Mouse (Mus musculus): Measurements from ENCODE around the gene C1ra. TPM values are rescaled to one million over a fixed set of nuclear protein-coding genes. Genes with fewer than 3 reads are reported as not detected.
"Not testable (repeated sequence)": the region's sequence is repeated elsewhere in the genome, so short reads cannot be mapped to it uniquely, and the experiment has no call there.

The C1ra gene
- polyA plus RNA-seq, 1 experiment: 0.22 TPM

DNA sequence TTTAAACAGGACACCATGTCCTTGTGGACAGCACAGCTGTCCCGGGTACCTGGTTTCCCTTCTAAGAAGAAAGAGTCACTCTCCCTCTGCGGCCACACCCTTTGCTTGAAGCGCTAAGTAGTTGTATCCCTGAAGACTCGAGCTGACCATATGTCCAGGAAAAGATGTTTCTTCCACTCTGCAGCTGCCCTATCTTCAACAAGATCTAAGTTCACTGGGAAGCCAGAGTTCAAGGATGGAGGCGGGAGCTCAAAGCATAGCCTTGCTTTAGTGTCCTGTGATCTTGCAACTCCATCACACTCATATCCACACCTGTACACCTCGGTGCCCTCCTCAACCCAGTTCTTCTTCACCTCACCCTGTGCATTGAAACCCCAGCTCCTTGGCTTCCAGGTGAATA lies 269 bp upstream of the C1ra start:
- TF ChIP-seq POLR2A (IDR thresholded peaks at IDR 0.05; ENCODE audit: borderline replicate concordance, extremely low read depth, insufficient read depth, insufficient read length, poor library complexity, severe bottlenecking) (no peak), CTCF (IDR thresholded peaks at IDR 0.05; ENCODE audit: borderline replicate concordance, extremely low read depth, insufficient read depth, insufficient read length) (no peak)
- DNase-seq (ENCODE audit: low read depth): no peak

DNA sequence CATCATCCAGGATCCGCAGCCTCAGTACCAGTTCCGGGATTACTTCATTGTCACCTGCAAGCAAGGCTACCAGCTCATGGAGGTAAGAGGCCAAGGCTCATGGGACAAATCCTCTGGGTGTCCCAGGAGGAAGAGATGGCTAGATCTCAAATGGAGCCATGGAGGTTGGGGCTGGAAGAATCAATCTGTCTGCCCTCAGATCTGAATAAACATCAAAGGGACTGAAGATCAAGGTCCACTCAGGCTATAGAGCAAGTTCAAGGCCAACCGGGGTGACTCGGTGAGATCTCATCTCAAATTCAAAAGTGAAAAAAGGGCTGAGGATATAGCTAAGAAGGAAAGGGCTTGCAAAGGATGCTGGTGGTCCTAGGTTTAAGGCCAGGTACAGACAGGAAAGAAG lies 5.5 kb downstream of the C1ra start:
- DNase-seq (ENCODE audit: low read depth): not testable (repeated sequence)

DNA sequence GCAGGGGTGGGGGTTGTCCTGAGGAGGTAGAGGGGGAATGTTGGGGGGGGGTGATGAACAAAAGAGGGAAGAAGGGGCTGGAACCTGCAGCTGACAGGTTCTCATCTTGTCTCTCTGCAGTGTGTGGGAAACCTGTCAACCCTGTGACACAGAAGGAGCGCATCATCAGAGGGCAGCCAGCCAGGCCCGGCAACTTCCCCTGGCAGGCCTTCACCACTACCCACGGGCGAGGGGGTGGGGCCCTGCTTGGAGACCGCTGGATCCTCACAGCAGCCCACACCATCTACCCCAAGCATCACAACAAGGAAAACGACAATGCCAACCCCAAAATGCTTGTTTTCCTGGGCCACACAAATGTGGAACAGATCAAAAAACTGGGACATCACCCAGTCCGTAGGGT lies 9.9 kb downstream of the C1ra start:
- not testable (repeated sequence) for DNase-seq (ENCODE audit: low read depth)

DNA sequence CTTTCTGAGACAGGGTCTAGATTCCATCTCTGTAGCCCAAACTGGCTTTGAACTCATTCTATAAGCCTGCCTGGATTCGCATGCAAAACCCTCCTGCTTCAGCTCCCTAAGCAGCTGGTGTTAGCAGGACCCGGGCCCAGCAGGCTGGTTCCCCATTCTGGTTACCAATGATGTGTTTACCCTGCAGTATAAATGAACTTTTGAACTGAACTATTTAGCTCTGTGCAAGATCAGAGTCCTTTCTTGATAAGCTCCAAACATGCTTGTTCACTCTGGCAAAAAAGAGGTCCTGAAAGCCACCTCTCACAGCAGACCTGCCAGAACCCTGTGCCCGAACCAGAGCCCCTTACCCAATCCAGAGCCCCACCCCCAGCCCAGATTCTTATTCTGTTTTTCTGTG lies 15.7 kb downstream of the C1ra start:
- DNase-seq (ENCODE audit: low read depth): no peak
- no peak for TF ChIP-seq CTCF (IDR thresholded peaks at IDR 0.05; ENCODE audit: borderline replicate concordance, extremely low read depth, insufficient read depth, insufficient read length)
- no peak for TF ChIP-seq POLR2A (IDR thresholded peaks at IDR 0.05; ENCODE audit: borderline replicate concordance, extremely low read depth, insufficient read depth, insufficient read length, poor library complexity, severe bottlenecking)

DNA sequence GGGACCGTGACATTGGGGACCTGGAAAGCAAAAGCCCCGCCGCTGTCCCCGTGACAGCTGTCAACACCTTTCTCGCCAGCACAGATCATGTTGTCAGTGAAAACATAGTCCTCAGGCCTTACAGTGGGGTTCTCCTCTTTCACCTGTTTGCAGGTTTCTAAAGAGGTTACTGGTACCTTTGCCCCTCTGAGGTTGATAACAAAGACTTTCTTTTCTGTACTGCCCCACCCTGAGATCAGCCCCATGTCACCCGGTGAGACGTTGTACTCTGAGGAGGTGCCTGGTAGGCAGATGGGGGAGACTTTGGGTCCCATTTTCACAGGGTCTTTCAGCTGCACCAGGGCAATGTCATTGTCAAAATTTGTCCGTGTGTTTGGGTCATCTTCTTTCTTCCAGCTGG lies 18.9 kb downstream of the C1ra start:
- DNase-seq (ENCODE audit: low read depth): no peak
- TF ChIP-seq CTCF (IDR thresholded peaks at IDR 0.05; ENCODE audit: borderline replicate concordance, extremely low read depth, insufficient read depth, insufficient read length) (no peak), POLR2A (IDR thresholded peaks at IDR 0.05; ENCODE audit: borderline replicate concordance, extremely low read depth, insufficient read depth, insufficient read length, poor library complexity, severe bottlenecking) (no peak)

DNA sequence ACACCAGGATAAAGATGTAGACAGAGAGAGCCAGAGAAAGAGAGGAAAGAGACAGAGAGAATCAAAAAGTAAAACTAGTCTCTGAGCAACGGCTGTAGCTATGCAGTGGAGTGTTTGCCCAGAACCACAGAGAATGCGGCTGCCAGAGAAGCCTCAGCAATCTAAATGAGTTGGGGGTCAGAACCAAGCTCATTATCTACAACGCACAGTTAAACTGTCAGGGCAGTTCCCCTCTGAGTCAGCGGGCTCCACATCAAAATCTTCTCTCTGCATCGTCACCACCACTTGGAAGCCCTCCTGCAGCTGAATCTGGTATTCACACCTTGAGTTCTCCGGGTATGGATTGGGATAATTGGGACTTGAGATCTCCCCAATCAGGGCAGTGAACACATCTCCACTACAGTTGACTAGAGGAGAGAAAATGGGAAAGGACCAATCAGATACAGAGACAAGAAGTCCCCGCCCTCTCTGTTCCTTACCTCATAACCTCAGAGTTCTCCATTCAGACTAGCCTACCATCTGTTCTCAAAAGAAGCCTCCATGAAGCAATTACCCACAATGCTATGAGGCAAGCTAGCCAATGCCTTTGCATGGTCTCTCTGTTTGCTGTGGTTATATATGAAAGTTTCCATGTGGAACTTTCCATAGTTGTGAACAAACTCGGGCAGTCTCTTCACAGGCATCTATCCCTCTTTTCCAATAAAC lies 24.1 kb downstream of the C1ra start:
- DNase-seq (ENCODE audit: low read depth): not testable (repeated sequence)

DNA sequence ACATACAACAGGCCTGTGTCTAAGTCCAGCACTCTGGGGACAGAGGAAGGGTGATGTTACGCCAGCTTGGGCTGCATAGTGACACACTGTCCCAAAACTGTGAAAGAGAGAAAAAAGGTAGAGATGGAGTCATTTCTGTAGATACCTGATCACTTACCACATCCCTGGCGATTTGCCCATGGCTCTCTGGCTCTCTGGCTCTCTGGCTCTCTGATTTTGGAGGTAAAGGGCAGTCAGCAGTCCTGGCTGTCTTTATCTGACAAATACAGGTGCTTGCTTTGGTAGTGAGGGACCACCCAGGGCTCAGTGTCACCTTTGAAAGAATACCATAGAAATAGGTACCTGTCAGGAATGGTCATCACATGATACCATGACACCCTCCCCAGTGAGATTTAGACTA lies 29.0 kb downstream of the C1ra start:
- not testable (repeated sequence) for DNase-seq (ENCODE audit: low read depth)

DNA sequence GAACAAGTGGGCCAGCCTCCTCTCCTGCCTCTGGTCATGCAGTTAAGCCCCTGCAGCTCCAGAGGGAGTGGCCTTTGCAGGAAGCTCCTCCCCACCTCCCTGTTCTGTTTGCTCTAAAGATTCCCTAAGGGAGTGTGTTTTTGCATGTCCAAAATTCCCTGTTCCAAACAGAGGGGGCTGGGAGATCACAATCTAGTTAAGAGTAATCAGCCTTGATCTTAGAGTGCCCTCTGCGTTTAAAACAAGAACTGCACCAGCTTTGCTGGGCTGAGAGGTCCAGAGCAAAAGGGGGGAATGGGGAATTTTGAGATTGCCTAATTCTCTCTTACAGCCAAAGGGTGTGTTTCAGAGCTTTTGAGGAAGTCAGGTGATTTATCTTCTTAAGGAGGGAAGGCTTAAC lies 30.1 kb downstream of the C1ra start, which contains the start of gene C1s1:
C1s1 (minus strand) TSS at position 76 of the 400 bp plus-strand sequence.
- peak; percentile 5 for DNase-seq (ENCODE audit: low read depth)
- peak; percentile 44; the same call in 1 of the 2 replicates for TF ChIP-seq CTCF (IDR thresholded peaks at IDR 0.05; ENCODE audit: borderline replicate concordance, extremely low read depth, insufficient read depth, insufficient read length)

DNA sequence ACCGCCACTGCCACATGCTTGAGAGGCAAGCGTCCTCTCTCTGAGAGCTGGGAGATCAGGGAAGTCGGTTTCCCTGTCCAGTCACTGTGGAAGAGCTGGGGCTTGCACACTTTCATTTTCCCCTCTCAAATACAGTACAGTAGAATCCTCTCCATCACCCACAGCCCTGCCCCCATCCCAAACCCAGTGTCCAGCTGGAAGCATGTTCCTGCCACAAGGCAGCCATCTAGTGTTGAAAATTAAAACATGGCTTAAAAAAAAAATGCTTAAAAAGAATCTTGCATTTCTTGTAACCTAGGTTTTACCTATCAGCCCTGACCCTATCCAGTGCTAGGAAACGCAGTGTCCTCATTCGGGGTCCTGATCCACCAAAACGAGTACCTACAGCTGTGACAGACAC lies 32.3 kb downstream of the C1ra start:
- TF ChIP-seq CTCF (IDR thresholded peaks at IDR 0.05; ENCODE audit: borderline replicate concordance, extremely low read depth, insufficient read depth, insufficient read length): no peak
- TF ChIP-seq POLR2A (IDR thresholded peaks at IDR 0.05; ENCODE audit: borderline replicate concordance, extremely low read depth, insufficient read depth, insufficient read length, poor library complexity, severe bottlenecking): no peak
- DNase-seq (ENCODE audit: low read depth): no peak

DNA sequence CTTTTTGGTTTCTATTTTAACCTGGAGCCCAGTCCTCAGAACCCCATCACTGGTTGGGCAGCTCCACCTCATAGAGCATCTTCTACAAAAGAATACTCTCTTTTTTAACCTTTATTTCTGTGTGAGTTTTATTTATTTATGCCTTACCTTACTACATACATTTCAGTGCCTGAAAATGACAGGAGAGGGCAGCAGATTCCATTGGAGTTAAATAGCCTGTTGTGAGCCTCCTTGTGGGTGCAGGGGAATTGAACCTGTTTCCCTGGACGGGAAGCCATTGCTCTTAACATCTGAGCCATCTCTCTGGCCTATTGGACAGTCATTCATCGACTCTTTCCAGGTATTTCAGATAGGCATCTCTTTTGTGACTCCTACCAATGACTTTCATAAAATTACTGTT lies 33.2 kb downstream of the C1ra start:
- no peak for DNase-seq (ENCODE audit: low read depth)
- no peak for TF ChIP-seq POLR2A (IDR thresholded peaks at IDR 0.05; ENCODE audit: borderline replicate concordance, extremely low read depth, insufficient read depth, insufficient read length, poor library complexity, severe bottlenecking)
- TF ChIP-seq CTCF (IDR thresholded peaks at IDR 0.05; ENCODE audit: borderline replicate concordance, extremely low read depth, insufficient read depth, insufficient read length): no peak

DNA sequence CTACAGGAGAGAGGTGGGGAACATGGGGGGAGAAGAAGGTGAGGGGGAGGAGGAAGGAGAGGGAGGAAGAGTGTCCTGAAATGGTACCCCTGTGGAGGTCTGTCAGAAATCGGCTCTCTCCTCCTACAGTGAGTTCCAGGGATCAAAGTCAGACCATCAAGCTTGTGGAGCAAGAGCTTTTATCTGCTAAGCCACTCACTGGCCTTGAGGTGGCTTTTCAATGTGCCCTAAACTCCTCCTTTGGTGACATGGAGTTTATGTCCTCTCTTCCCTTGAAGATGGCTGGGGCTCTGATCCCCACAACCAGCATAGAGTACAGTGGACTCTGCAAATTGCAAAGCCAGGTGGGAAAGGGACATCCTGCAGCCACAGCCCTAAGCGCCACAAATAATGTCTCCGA lies 35.8 kb downstream of the C1ra start:
- DNase-seq (ENCODE audit: low read depth): not testable (repeated sequence)

DNA sequence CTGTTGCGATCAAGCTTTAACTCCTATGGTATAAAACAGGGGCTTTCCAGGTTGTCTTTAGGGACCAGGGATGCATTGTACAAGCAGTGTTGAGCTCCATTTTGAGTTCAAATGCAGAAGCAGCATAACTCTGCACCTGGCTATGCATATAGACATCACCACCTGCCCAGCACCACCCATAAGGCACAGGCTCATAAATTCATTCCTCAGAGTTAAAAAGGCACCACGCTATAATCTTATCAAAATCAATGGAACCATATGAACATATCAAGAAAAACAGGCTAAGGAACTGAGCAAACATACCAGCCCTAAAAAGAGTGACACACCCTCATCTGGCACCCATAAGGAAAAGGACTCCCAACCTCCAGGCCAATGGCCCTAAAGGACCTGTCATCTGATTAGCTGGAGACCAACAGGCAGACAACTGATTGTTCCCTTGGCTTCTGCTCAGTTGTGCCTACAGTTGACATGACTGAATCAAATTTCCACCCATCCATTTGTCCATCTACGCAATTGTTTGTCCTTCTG lies 36.9 kb downstream of the C1ra start:
- no peak for DNase-seq (ENCODE audit: low read depth)
- TF ChIP-seq POLR2A (IDR thresholded peaks at IDR 0.05; ENCODE audit: borderline replicate concordance, extremely low read depth, insufficient read depth, insufficient read length, poor library complexity, severe bottlenecking) (no peak), CTCF (IDR thresholded peaks at IDR 0.05; ENCODE audit: borderline replicate concordance, extremely low read depth, insufficient read depth, insufficient read length) (no peak)

DNA sequence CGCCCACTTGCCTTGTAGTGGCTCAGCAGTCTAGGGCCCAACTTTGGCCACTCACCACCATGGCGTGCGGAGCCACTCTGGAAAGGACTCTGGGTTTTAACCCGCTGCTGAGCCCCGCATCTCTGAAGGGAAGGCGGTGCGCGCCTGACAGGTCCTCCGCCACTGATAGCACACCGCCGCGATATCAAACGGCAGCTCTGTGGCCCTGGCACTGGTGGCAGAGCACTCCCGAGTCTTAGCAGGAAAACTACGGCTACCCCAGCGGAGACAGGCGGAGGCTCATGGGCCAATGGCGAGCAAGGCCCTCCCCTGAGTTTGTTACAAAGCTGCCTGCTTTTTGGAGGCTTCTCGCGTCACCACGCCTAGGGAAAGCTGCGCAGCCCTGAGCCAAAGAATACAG lies 40.6 kb downstream of the C1ra start:
- DNase-seq (ENCODE audit: low read depth): no peak
- TF ChIP-seq POLR2A (IDR thresholded peaks at IDR 0.05; ENCODE audit: borderline replicate concordance, extremely low read depth, insufficient read depth, insufficient read length, poor library complexity, severe bottlenecking): no peak
- no peak for TF ChIP-seq CTCF (IDR thresholded peaks at IDR 0.05; ENCODE audit: borderline replicate concordance, extremely low read depth, insufficient read depth, insufficient read length)

DNA sequence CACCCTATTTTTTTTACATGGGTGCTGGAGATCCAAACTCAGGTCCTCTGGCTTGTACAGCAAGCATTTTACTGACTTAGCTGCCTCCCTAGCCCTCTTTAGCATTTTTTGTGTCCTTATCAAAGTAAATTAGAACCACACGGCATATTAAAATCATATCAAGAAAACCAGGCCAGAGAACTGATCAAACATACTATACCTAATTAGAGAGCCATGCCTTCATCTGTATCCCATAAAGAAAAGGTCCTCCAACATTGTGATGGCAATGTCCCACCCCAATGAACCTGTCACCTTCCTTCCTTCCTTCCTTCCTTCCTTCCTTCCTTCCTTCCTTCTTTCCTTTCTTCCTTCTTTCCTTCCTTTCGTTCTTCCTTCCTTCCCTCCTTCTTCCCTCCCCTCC lies 43.8 kb downstream of the C1ra start:
- not testable (repeated sequence) for DNase-seq (ENCODE audit: low read depth)

DNA sequence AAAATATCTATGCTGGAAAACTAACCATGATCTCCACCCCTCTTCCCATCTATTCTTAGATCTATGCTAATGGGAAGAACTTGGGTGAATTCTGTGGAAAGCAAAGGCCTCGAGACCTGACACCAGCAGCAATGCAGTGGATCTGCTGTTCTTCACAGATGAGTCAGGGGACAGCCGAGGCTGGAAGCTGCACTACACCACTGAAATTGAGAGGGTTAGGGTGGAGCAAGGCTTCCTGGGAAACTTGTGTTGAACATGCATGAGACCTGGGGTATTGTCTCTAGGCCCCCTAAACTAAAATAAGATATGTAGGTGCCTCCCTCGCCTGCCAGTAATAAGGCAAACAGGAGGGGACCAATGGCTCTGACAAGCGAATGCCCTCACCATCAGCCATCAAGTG lies 49.0 kb downstream of the C1ra start:
- not testable (repeated sequence) for DNase-seq (ENCODE audit: low read depth)

DNA sequence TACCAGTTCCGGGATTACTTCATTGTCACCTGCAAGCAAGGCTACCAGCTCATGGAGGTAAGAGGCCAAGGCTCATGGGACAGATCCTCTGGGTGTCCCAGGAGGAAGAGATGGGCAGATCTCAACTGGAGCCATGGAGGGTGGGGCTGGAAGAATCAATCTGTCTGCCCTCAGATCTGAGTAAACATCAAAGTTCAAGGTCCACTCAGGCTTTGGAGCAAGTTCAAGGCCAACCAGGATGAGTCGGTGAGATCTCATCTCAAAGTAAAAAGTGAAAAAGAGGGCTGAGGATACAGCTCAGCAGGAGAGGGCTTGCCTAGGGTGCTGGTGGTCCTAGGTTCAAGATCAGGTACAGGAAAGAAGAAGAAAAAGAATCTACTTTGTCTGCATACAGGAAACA lies 49.4 kb downstream of the C1ra start:
- not testable (repeated sequence) for DNase-seq (ENCODE audit: low read depth)
